Comparison of ENCODE assay signal across 9 mouse cellular contexts in genomic region chr13:90924072-90924471, GRCm38 (mm10). TPM values are rescaled to one million over a fixed set of nuclear protein-coding genes. Genes with fewer than 3 reads are reported as not detected.
DNase-seq lines count a peak whose midpoint lies in the region; ATAC-seq and TF ChIP-seq lines count a peak whose summit lies in the region.
"Had no signal": no experiment of that assay in that cellular context is flagged by ENCODE, and none has a peak within 500 bp of the region (broad histone marks: within the 10 kb centered on the region; RNA-seq: fewer than 3 reads in every experiment).

No protein-coding gene starts in this region.

- TF ChIP-seq CTCF in E14TG2a.4 (conservative IDR thresholded peaks at IDR 0.05; ENCODE audit: low read length), result no peak
- TF ChIP-seq CTCF in forebrain, postnatal 0 days (IDR thresholded peaks at IDR 0.05; ENCODE audit: low read depth), result no peak

- intact Hi-C loops in heart, postnatal 10 days (cut with DNase I), result no loop called here

- H3K9me3 ChIP-seq in E14TG2a.4 (ENCODE audit: low read length), result no peaks in the 10 kb centered on the region
- no peaks in the 10 kb centered on the region for H3K9me3 ChIP-seq in forebrain, postnatal 0 days (ENCODE audit: low read length)
- no peaks in the 10 kb centered on the region for H3K9me3 ChIP-seq in liver, embryonic 15.5 days (replicated peaks)

- peak overlapping the region; percentile 69 for H3K4me2 ChIP-seq in forebrain, postnatal 0 days (ENCODE audit: low read depth)
- H3K4me2 ChIP-seq in liver, embryonic 15.5 days, result peak overlapping the region; percentile 69

- H3K36me3 ChIP-seq in E14TG2a.4 (ENCODE audit: insufficient read depth, low read length), result peaks cover 42% of the 10 kb centered on the region
- H3K36me3 ChIP-seq in forebrain, postnatal 0 days (ENCODE audit: insufficient read depth), result peaks cover 25% of the 10 kb centered on the region
- H3K36me3 ChIP-seq in liver, embryonic 15.5 days (replicated peaks), result peaks cover 25% of the 10 kb centered on the region

- H3K9ac ChIP-seq in forebrain, postnatal 0 days, result peak overlapping the region; percentile 93
- peak overlapping the region; percentile 92 for H3K9ac ChIP-seq in liver, embryonic 15.5 days

- peak; percentile 22 for DNase-seq in heart, adult 11 months
- DNase-seq in heart, postnatal 10 days, result no peak
- DNase-seq in forebrain, postnatal 0 days, result no peak
- no peak for DNase-seq in urinary bladder, postnatal 25 days (ENCODE audit: low spot score)
- DNase-seq in right cerebral cortex, adult 2 months (ENCODE audit: low spot score in 2 of 2), result no peak
- DNase-seq: cerebellum, postnatal 14 days had no signal

- peak overlapping the region; percentile 95 for H3K4me3 ChIP-seq in E14TG2a.4 (replicated peaks; ENCODE audit: low read length)
- peak overlapping the region; percentile 70 for H3K4me3 ChIP-seq in forebrain, postnatal 0 days (ENCODE audit: low read depth, low read length)
- H3K4me3 ChIP-seq in liver, embryonic 15.5 days (replicated peaks), result peak overlapping the region; percentile 86

- no peaks in the 10 kb centered on the region for H3K27me3 ChIP-seq in E14TG2a.4 (ENCODE audit: insufficient read depth, low read length)
- no peaks in the 10 kb centered on the region for H3K27me3 ChIP-seq in forebrain, postnatal 0 days (ENCODE audit: insufficient read depth, low read length)
- H3K27me3 ChIP-seq in liver, embryonic 15.5 days, result no peaks in the 10 kb centered on the region

- no peak for ATAC-seq in forebrain, postnatal 0 days
- no peak for ATAC-seq in liver, embryonic 15.5 days (ENCODE audit: insufficient read depth)
- ATAC-seq in frontal cortex, adult (ENCODE audit: low TSS enrichment), result no peak

- H3K27ac ChIP-seq in forebrain, postnatal 0 days (ENCODE audit: low read depth, low read length), result no peak overlapping the region
- H3K27ac ChIP-seq in liver, embryonic 15.5 days (replicated peaks), result peak overlapping the region; percentile 80

- peaks cover 37% of the 10 kb centered on the region for H3K4me1 ChIP-seq in E14TG2a.4 (replicated peaks; ENCODE audit: low read depth, low read length)
- 0 out of 2 replicates have a peak, but pooled peaks cover 5% of the 10 kb centered on the region for H3K4me1 ChIP-seq in forebrain, postnatal 0 days (ENCODE audit: insufficient read depth)
- peaks cover 35% of the 10 kb centered on the region for H3K4me1 ChIP-seq in liver, embryonic 15.5 days (replicated peaks)

- 53% methylated on average over 9 of the region's 9 CpGs for WGBS in forebrain, postnatal 0 days
- WGBS in liver, embryonic 15.5 days (ENCODE audit: insufficient replicate concordance), result 12% methylated on average over 9 of the region's 9 CpGs

RNA-seq across cellular contexts. Expression of gene Rps23, which starts 1.3 kb away (rescaled TPM):
- total RNA-seq in heart, postnatal 10 days (2021), result 100 to 1,000 TPM; 236 to 256 TPM
- 493 and 1,038 TPM in 2 replicates for total RNA-seq in forebrain, postnatal 0 days (2014; rRNA removed)
- polyA plus RNA-seq in forebrain, postnatal 0 days (2015; fragmentation: Nextera tagmentation; extraction: Ambion mirVana), result 145 and 199 TPM in 2 replicates
- polyA plus RNA-seq in liver, embryonic 15.5 days (2015; fragmentation: Nextera tagmentation; extraction: Ambion mirVana), result 88.4 and 121 TPM in 2 replicates

RNA-seq across cellular contexts. Expression of gene Atp6ap1l, which starts 18.9 kb away (rescaled TPM):
- total RNA-seq in heart, postnatal 10 days (2021), result under 1 TPM; 0.35 to 0.41 TPM
- total RNA-seq in forebrain, postnatal 0 days (2014; rRNA removed), result 7.5 and 8.2 TPM in 2 replicates
- 7.4 and 10.0 TPM in 2 replicates for polyA plus RNA-seq in forebrain, postnatal 0 days (2015; fragmentation: Nextera tagmentation; extraction: Ambion mirVana)
- 0.08 and 0.28 TPM in 2 replicates for polyA plus RNA-seq in liver, embryonic 15.5 days (2015; fragmentation: Nextera tagmentation; extraction: Ambion mirVana)
